Mouse (Mus musculus) thymus, postnatal 10 days (tissue): ENCODE measurements around the gene Esp34.

Experiments used
- DNase-seq, 2 experiments: peaks; one replicate each; pipeline ENCODE4 v3.0.0; 2021; ENCODE audit warnings: low spot score in 2 of 2

Gene Esp34

DNA sequence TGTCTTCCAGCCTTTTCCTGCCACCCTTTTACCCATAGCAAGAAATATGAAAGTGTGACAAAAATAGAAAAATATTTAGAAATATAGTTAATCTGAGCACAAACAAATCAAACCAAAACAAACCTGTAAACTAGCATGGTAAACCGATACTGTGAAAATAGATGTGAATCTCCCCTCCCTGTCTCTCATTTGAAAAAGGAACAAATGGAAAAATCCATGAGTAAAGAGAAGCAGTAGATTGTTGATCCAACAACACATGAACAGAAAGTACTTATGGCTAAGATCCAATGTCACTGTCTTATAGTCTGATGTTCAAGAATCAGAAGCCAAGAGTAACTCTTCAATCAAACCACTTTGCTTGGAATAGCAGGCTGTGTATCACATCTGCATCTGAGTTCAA is at the start of gene Esp34:
Esp34 (plus strand) TSS at position 301 of the 400 bp plus-strand sequence.
- no peak for DNase-seq

DNA sequence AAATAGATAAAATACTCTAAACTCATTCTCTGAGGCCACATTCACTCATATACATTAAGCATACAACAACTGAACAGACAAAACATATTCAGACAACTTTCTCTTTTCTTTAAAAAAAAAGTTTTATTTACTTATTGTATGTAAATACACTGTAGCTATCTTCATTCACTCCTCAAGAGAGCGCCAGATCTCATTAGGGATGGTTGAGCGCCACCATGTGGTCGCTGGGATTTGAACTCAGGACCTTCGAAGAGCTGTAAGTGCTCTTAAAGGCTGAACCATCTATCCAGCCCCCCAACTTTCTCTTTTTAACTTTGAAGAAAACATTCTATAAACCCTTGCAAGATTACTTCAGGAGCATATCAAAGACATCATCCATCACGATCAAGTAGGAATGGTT is 8.5 kb downstream of the Esp34 start:
- DNase-seq = no peak
